Mouse (Mus musculus) cerebellum, postnatal 4 days (tissue): Measurements from ENCODE around the gene Nsun6.

Source experiments
- DNase-seq, 2 experiments: peaks; one replicate each; pipeline ENCODE4 v3.0.0; 2022; ENCODE audit warnings: low spot score in 2 of 2, mixed read lengths in 1 of 2

The Nsun6 gene

GRCm38 (mm10) chr2:14992531-14992930 is 62.3 kb downstream of the Nsun6 start:
- no peak for DNase-seq

DNA sequence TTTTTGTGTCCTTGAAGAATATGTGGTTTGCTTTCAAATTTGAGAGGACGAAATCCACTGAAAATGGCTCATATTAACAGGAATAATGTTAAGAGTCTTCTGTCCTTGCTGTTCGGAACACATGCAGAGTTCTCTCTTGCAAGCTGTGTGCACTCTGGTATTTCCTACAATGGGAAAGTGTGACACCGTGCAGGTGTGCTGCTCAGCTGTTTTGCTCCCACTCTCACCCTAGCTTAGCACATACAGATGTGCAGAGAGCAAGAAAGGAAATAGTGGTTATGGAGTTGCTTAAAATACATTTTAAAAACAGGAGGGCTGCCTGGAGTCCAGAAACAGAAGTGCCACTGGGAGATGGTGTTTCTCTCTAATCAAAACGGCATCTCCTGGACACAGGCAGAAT is 65.5 kb downstream of the Nsun6 start:
- DNase-seq, result no peak

DNA sequence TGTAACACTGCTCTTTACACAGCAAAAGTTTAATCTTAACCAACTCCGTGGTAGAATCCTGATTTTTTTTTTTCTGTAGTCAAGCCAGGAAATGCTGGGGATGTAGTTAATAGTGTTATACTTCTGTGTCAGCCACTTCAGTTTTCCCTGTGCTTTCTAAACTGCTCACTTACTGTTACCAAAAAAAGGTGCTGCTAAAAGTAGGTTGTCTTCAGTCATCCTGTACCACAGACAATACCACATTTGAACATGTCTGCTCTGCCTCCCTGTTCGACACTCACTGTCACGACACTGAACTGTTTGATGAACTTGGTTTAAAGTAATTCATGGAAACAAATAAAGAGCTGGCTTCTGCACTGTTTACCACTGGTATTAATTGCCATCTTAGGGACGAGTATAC is 66.4 kb downstream of the Nsun6 start:
- DNase-seq, result no peak

GRCm38 (mm10) chr2:14984029-14984428 is 70.8 kb downstream of the Nsun6 start:
- no peak for DNase-seq

- no peak for DNase-seq
Observed at GRCm38 (mm10) chr2:14961493-14961892, 93.4 kb downstream of the Nsun6 start.

GRCm38 (mm10) chr2:14960963-14961488 is 93.8 kb downstream of the Nsun6 start:
- DNase-seq, result no peak

DNA sequence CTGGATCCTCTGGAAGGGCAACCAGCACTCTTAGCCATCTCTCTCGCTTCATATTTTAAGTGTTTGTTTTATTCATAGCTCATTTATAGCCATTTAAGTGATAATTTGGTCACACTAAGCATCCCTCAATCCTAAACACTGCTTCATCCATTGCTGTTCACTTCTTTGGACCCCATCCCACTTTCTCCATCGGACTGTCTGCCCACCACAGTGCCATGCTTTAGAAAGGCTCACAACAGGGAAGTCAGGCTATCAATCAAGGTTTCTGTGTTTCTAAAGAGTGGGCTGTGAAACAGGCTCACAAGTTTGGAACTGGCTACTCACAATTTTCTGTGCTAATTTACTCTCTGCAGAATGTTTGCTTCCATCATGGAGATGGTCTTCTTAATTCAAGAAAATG is 101.8 kb downstream of the Nsun6 start:
- no peak for DNase-seq
